Mouse (Mus musculus) ovary, postnatal 36 days (tissue): ENCODE data around the gene Nr2f6.

Experiments used
- DNase-seq: peaks from one replicate; pipeline ENCODE4 v3.0.0; 2022; ENCODE audit warnings: low spot score, mixed read lengths

Gene Nr2f6

GRCm38 (mm10) chr8:71391696-71392095, 9.9 kb upstream of the Nr2f6 start:
- peak; percentile 0 for DNase-seq

- DNase-seq: no peak
Measured at GRCm38 (mm10) chr8:71388267-71388666, 6.5 kb upstream of the Nr2f6 start.

- DNase-seq: no peak
Measured at GRCm38 (mm10) chr8:71385212-71385835, 3.6 kb upstream of the Nr2f6 start.

- no peak for DNase-seq
Measured at GRCm38 (mm10) chr8:71383860-71384259, 2.1 kb upstream of the Nr2f6 start.

- DNase-seq: no peak
Measured at GRCm38 (mm10) chr8:71383396-71383795, 1.6 kb upstream of the Nr2f6 start.

- peak; percentile 91 for DNase-seq
Measured at GRCm38 (mm10) chr8:71381971-71382961, 506 bp upstream of the Nr2f6 start.

- DNase-seq: peak; percentile 41
Measured at GRCm38 (mm10) chr8:71380178-71381171, 1.3 kb downstream of the Nr2f6 start.

- no peak for DNase-seq
Measured at GRCm38 (mm10) chr8:71379512-71380075, 2.2 kb downstream of the Nr2f6 start.

- DNase-seq: no peak
Measured at GRCm38 (mm10) chr8:71379008-71379407, 2.8 kb downstream of the Nr2f6 start.

GRCm38 (mm10) chr8:71376423-71377030, 5.2 kb downstream of the Nr2f6 start:
- DNase-seq: no peak

- peak; percentile 50 for DNase-seq
Measured at GRCm38 (mm10) chr8:71375581-71376422, 6.0 kb downstream of the Nr2f6 start.

GRCm38 (mm10) chr8:71374616-71375206, 7.0 kb downstream of the Nr2f6 start:
- no peak for DNase-seq

GRCm38 (mm10) chr8:71373000-71373399, 8.8 kb downstream of the Nr2f6 start:
- DNase-seq: no peak

- no peak for DNase-seq
Measured at GRCm38 (mm10) chr8:71372427-71372826, 9.3 kb downstream of the Nr2f6 start.

- peak; percentile 97 for DNase-seq
Measured at GRCm38 (mm10) chr8:71371236-71371848, 10.4 kb downstream of the Nr2f6 start, which contains the start of gene Ocel1. TSS of gene Ocel1 (plus strand) at chr8:71371298.

- no peak for DNase-seq
Measured at GRCm38 (mm10) chr8:71370711-71371235, 11.0 kb downstream of the Nr2f6 start.

- DNase-seq: no peak
Measured at GRCm38 (mm10) chr8:71369040-71369718, 12.6 kb downstream of the Nr2f6 start.

GRCm38 (mm10) chr8:71368366-71368765, 13.4 kb downstream of the Nr2f6 start:
- DNase-seq: no peak
